Mouse (Mus musculus): ENCODE measurements around the gene Sdhaf1. TPM values are rescaled to one million over a fixed set of nuclear protein-coding genes. Genes with fewer than 3 reads are reported as not detected.

Gene Sdhaf1
- polyA plus RNA-seq, 1 experiment from 2014 or later = 5.1 TPM

- 40% methylated on average over 2 of the region's 2 CpGs for WGBS (ENCODE audit: insufficient replicate concordance)
- Histone ChIP-seq H3K27me3 (peaks cover 7% of the 10 kb centered on the region; the same call in 1 of the 2 replicates), H3K4me2 (no peak overlapping the region), H3K27ac (replicated peaks) (no peak overlapping the region), H3K4me1 (replicated peaks) (peaks cover 25% of the 10 kb centered on the region), H3K4me3 (replicated peaks) (no peak overlapping the region), H3K9me3 (replicated peaks) (no peaks in the 10 kb centered on the region), H3K36me3 (replicated peaks) (no peaks in the 10 kb centered on the region), H3K9ac (no peak overlapping the region)
- ATAC-seq (ENCODE audit: insufficient read depth) = no peak
Measured at GRCm38 (mm10) chr7:30325364-30325763, 1.7 kb upstream of the Sdhaf1 start.

GRCm38 (mm10) chr7:30324300-30324944 lies 727 bp upstream of the Sdhaf1 start:
- Histone ChIP-seq H3K27ac (replicated peaks) (no peak overlapping the region), H3K9ac (no peak overlapping the region), H3K36me3 (replicated peaks) (no peaks in the 10 kb centered on the region), H3K9me3 (replicated peaks) (no peaks in the 10 kb centered on the region), H3K27me3 (0 out of 2 replicates have a peak, but pooled peaks cover 4% of the 10 kb centered on the region), H3K4me3 (replicated peaks) (no peak overlapping the region), H3K4me1 (replicated peaks) (peaks cover 28% of the 10 kb centered on the region), H3K4me2 (no peak overlapping the region)
- ATAC-seq (ENCODE audit: insufficient read depth) = no peak
- WGBS (ENCODE audit: insufficient replicate concordance) = 64% methylated on average over 5 of the region's 5 CpGs

- Histone ChIP-seq H3K27ac (replicated peaks) (peak overlapping the region; percentile 73), H3K4me1 (replicated peaks) (peaks cover 28% of the 10 kb centered on the region), H3K9me3 (replicated peaks) (no peaks in the 10 kb centered on the region), H3K4me2 (peak overlapping the region; percentile 96), H3K36me3 (replicated peaks) (no peaks in the 10 kb centered on the region), H3K9ac (peak overlapping the region; percentile 48), H3K27me3 (0 out of 2 replicates have a peak, but pooled peaks cover 4% of the 10 kb centered on the region), H3K4me3 (replicated peaks) (peak overlapping the region; percentile 78)
- ATAC-seq (ENCODE audit: insufficient read depth) = 0 out of 2 replicates have a peak, but pooled peaks have one; percentile 0
- 6% methylated on average over 6 of the region's 6 CpGs for WGBS (ENCODE audit: insufficient replicate concordance)
Measured at GRCm38 (mm10) chr7:30322865-30323264, 830 bp downstream of the Sdhaf1 start.

GRCm38 (mm10) chr7:30322285-30322667 lies 1.4 kb downstream of the Sdhaf1 start:
- H3K4me1 ChIP-seq (replicated peaks) = peaks cover 28% of the 10 kb centered on the region
- H3K4me2 ChIP-seq = peak overlapping the region; percentile 96
- H3K27ac ChIP-seq (replicated peaks) = peak overlapping the region; percentile 82
- under 1% methylated on average over 19 of the region's 20 CpGs for WGBS (ENCODE audit: insufficient replicate concordance)
- peak; percentile 97 for ATAC-seq (ENCODE audit: insufficient read depth)
- H3K9me3 ChIP-seq (replicated peaks) = no peaks in the 10 kb centered on the region
- H3K9ac ChIP-seq = peak overlapping the region; percentile 76
- H3K27me3 ChIP-seq = 0 out of 2 replicates have a peak, but pooled peaks cover 4% of the 10 kb centered on the region
- peak overlapping the region; percentile 78 for H3K4me3 ChIP-seq (replicated peaks)
- no peaks in the 10 kb centered on the region for H3K36me3 ChIP-seq (replicated peaks)

GRCm38 (mm10) chr7:30321539-30322284 lies 2.0 kb downstream of the Sdhaf1 start, which contains the start of gene E130208F15Rik:
Gene E130208F15Rik, plus strand, starts transcription at chr7:30321740.
- ATAC-seq (ENCODE audit: insufficient read depth) = peak; percentile 62
- Histone ChIP-seq H3K27me3 (0 out of 2 replicates have a peak, but pooled peaks cover 4% of the 10 kb centered on the region), H3K4me2 (peak within 1 kb of the TSS; percentile 96), H3K36me3 (replicated peaks) (no peaks in the 10 kb centered on the region), H3K4me3 (replicated peaks) (peak within 1 kb of the TSS; percentile 78), H3K9me3 (replicated peaks) (no peaks in the 10 kb centered on the region), H3K27ac (replicated peaks) (peak within 1 kb of the TSS; percentile 82), H3K4me1 (replicated peaks) (peaks cover 28% of the 10 kb centered on the region), H3K9ac (peak within 1 kb of the TSS; percentile 76)
- WGBS (ENCODE audit: insufficient replicate concordance) = under 1% methylated on average over 63 of the region's 63 CpGs

- no peak overlapping the region for H3K9ac ChIP-seq
Measured at GRCm38 (mm10) chr7:30320946-30321345, 2.7 kb downstream of the Sdhaf1 start.

GRCm38 (mm10) chr7:30318142-30318541 lies 5.6 kb downstream of the Sdhaf1 start:
- Histone ChIP-seq H3K4me2 (no peak overlapping the region), H3K4me3 (replicated peaks) (no peak overlapping the region), H3K9ac (no peak overlapping the region), H3K4me1 (replicated peaks) (peaks cover 40% of the 10 kb centered on the region), H3K27me3 (no peaks in the 10 kb centered on the region), H3K9me3 (replicated peaks) (no peaks in the 10 kb centered on the region), H3K27ac (replicated peaks) (no peak overlapping the region), H3K36me3 (replicated peaks) (no peaks in the 10 kb centered on the region)
- ATAC-seq (ENCODE audit: insufficient read depth) = no peak
- WGBS (ENCODE audit: insufficient replicate concordance) = 73% methylated on average over 3 of the region's 3 CpGs

More at GRCm38 (mm10) chr7:30320946-30321345, 2.7 kb downstream of the Sdhaf1 start:
- WGBS (ENCODE audit: insufficient replicate concordance) = 75% methylated on average over 2 of the region's 2 CpGs
- Histone ChIP-seq H3K4me3 (replicated peaks) (peak overlapping the region; percentile 78), H3K27me3 (0 out of 2 replicates have a peak, but pooled peaks cover 4% of the 10 kb centered on the region), H3K4me2 (peak overlapping the region; percentile 96), H3K27ac (replicated peaks) (no peak overlapping the region), H3K36me3 (replicated peaks) (no peaks in the 10 kb centered on the region), H3K4me1 (replicated peaks) (peaks cover 28% of the 10 kb centered on the region), H3K9me3 (replicated peaks) (no peaks in the 10 kb centered on the region)
- no peak for ATAC-seq (ENCODE audit: insufficient read depth)

- Histone ChIP-seq H3K27me3 (no peaks in the 10 kb centered on the region), H3K9ac (no peak overlapping the region), H3K4me2 (peak overlapping the region; percentile 47), H3K9me3 (replicated peaks) (no peaks in the 10 kb centered on the region), H3K4me1 (replicated peaks) (peaks cover 20% of the 10 kb centered on the region), H3K4me3 (replicated peaks) (peak overlapping the region; percentile 30), H3K36me3 (replicated peaks) (0 out of 2 replicates have a peak, but pooled peaks cover 3% of the 10 kb centered on the region), H3K27ac (replicated peaks) (no peak overlapping the region)
- 50% methylated on average over 13 of the region's 13 CpGs for WGBS (ENCODE audit: insufficient replicate concordance)
- no peak for ATAC-seq (ENCODE audit: insufficient read depth)
Measured at GRCm38 (mm10) chr7:30315559-30316529, 7.9 kb downstream of the Sdhaf1 start.

GRCm38 (mm10) chr7:30314721-30315155 lies 9.0 kb downstream of the Sdhaf1 start, which contains the start of gene Syne4:
Gene Syne4, plus strand, starts transcription at chr7:30314807.
- no peak within 1 kb of the TSS; the same call in 1 of the 2 replicates for H3K27ac ChIP-seq (replicated peaks)
- no peaks in the 10 kb centered on the region for H3K9me3 ChIP-seq (replicated peaks)
- H3K36me3 ChIP-seq (replicated peaks) = 0 out of 2 replicates have a peak, but pooled peaks cover 3% of the 10 kb centered on the region
- peak within 1 kb of the TSS; percentile 46 for H3K4me3 ChIP-seq (replicated peaks)
- no peaks in the 10 kb centered on the region for H3K27me3 ChIP-seq
- peaks cover 16% of the 10 kb centered on the region for H3K4me1 ChIP-seq (replicated peaks)
- peak within 1 kb of the TSS; percentile 47 for H3K4me2 ChIP-seq
- 0 out of 2 replicates have a peak, but pooled peaks have one; percentile 30 for ATAC-seq (ENCODE audit: insufficient read depth)
- 9% methylated on average over 9 of the region's 9 CpGs for WGBS (ENCODE audit: insufficient replicate concordance)
- H3K9ac ChIP-seq = peak within 1 kb of the TSS; percentile 11; the same call in 1 of the 2 replicates

GRCm38 (mm10) chr7:30313666-30314320 lies 9.9 kb downstream of the Sdhaf1 start:
- peak; percentile 20; the same call in 1 of the 2 replicates for ATAC-seq (ENCODE audit: insufficient read depth)
- no peak overlapping the region; the same call in 1 of the 2 replicates for H3K27ac ChIP-seq (replicated peaks)
- 60% methylated on average over 27 of the region's 27 CpGs for WGBS (ENCODE audit: insufficient replicate concordance)
- 0 out of 2 replicates have a peak, but pooled peaks cover 3% of the 10 kb centered on the region for H3K36me3 ChIP-seq (replicated peaks)
- no peak overlapping the region for H3K9ac ChIP-seq
- peak overlapping the region; percentile 46 for H3K4me3 ChIP-seq (replicated peaks)
- H3K9me3 ChIP-seq (replicated peaks) = no peaks in the 10 kb centered on the region
- H3K27me3 ChIP-seq = no peaks in the 10 kb centered on the region
- peaks cover 25% of the 10 kb centered on the region for H3K4me1 ChIP-seq (replicated peaks)
- peak overlapping the region; percentile 47 for H3K4me2 ChIP-seq

Measured in liver, embryonic 15.5 days (tissue).